Mouse (Mus musculus) midbrain, embryonic 15.5 days (tissue): ENCODE results near the gene Ermp1. TPM values are rescaled to one million over a fixed set of nuclear protein-coding genes. Genes with fewer than 3 reads are reported as not detected.
A peak's percentile ranks its signal among the peaks of the same experiment; 100 is the strongest.

ENCODE experiments used
- ATAC-seq: fragments of 200-750 bp; cut with Nextera tagmentation; replicated peaks from 2 replicates; pipeline ENCODE4 v1.8.0; 2017; ENCODE audit warnings: moderate TSS enrichment
- H3K27ac ChIP-seq: fragments of 300-500 bp; sonication (generic); 2 replicates; pipeline ENCODE4 v1.5.1; 2015; ENCODE audit warnings: mild to moderate bottlenecking, inconsistent platforms
- H3K27me3 ChIP-seq: fragments of 300-500 bp; sonication (generic); replicated peaks from 2 replicates; pipeline ENCODE4 v1.6.1; 2015; ENCODE audit warnings: inconsistent platforms
- H3K36me3 ChIP-seq: fragments of 300-500 bp; sonication (generic); replicated peaks from 2 replicates; pipeline ENCODE4 v1.6.1; 2015; ENCODE audit warnings: inconsistent platforms
- H3K4me1 ChIP-seq: fragments of 300-500 bp; sonication (generic); 2 replicates; pipeline ENCODE4 v1.6.1; 2015; ENCODE audit warnings: inconsistent platforms
- H3K4me2 ChIP-seq: fragments of 300-500 bp; sonication (generic); 2 replicates; pipeline ENCODE4 v1.6.1; 2015; ENCODE audit warnings: inconsistent platforms, mild to moderate bottlenecking, moderate library complexity
- H3K4me3 ChIP-seq: fragments of 300-500 bp; sonication (generic); 2 replicates; pipeline ENCODE4 v1.5.1; 2015; ENCODE audit warnings: mild to moderate bottlenecking, inconsistent platforms
- H3K9ac ChIP-seq: fragments of 300-500 bp; sonication (generic); 2 replicates; pipeline ENCODE4 v1.6.1; 2015; ENCODE audit warnings: mild to moderate bottlenecking, inconsistent platforms
- H3K9me3 ChIP-seq: fragments of 300-500 bp; sonication (generic); 2 replicates; pipeline ENCODE4 v1.6.1; 2016; ENCODE audit warnings: inconsistent platforms
- WGBS: fragments of 180-500 bp; shearing (Covaris S2); methylation state at CpG from one replicate; pipeline ENCODE4 v1.1.7; 2015; ENCODE audit warnings: mixed read lengths; 5-methylcytosine and 5-hydroxymethylcytosine counted together
- polyA plus RNA-seq: library from polyadenylated mRNA; unstranded; fragments of >200 nt; fragmentation: Nextera tagmentation; extraction: Ambion mirVana; gene quantifications from 2 replicates; pipeline ENCODE4 v1.2.1, GENCODE M21; 2015

The Ermp1 gene
- polyA plus RNA-seq, 1 experiment from 2014 or later, result 9.0 TPM

GRCm38 (mm10) chr19:29563258-29563779 is 84.9 kb downstream of the Ermp1 start:
- Histone ChIP-seq H3K4me1 (no peaks in the 10 kb centered on the region), H3K4me2 (no peak overlapping the region), H3K4me3 (no peak overlapping the region), H3K9me3 (no peaks in the 10 kb centered on the region), H3K27ac (no peak overlapping the region), H3K36me3 (no peaks in the 10 kb centered on the region), H3K27me3 (no peaks in the 10 kb centered on the region), H3K9ac (no peak overlapping the region)
- 67% methylated on average over 7 of the region's 7 CpGs for WGBS
- 0 out of 2 replicates have a peak, but pooled peaks have one; percentile 37 for ATAC-seq

GRCm38 (mm10) chr19:29562603-29563002 is 85.6 kb downstream of the Ermp1 start:
- H3K4me1 ChIP-seq, result no peaks in the 10 kb centered on the region
- H3K27me3 ChIP-seq, result no peaks in the 10 kb centered on the region
- WGBS, result 74% methylated on average over 3 of the region's 3 CpGs
- H3K36me3 ChIP-seq, result no peaks in the 10 kb centered on the region
- H3K9me3 ChIP-seq, result no peaks in the 10 kb centered on the region
- no peak overlapping the region for H3K9ac ChIP-seq
- no peak overlapping the region for H3K4me2 ChIP-seq
- ATAC-seq, result no peak
- no peak overlapping the region for H3K27ac ChIP-seq
- H3K4me3 ChIP-seq, result no peak overlapping the region

- Histone ChIP-seq H3K9ac (no peak overlapping the region), H3K27me3 (no peaks in the 10 kb centered on the region), H3K36me3 (no peaks in the 10 kb centered on the region), H3K27ac (no peak overlapping the region), H3K4me1 (no peaks in the 10 kb centered on the region), H3K9me3 (no peaks in the 10 kb centered on the region), H3K4me3 (no peak overlapping the region), H3K4me2 (no peak overlapping the region)
- no peak for ATAC-seq
- WGBS, result 90% methylated on average over 4 of the region's 4 CpGs
Observed at GRCm38 (mm10) chr19:29562166-29562565, 86.0 kb downstream of the Ermp1 start.

Other genes starting within 250 kb of the Ermp1 start
- gene Pdcd1lg2, start 237.5 kb downstream of the Ermp1 start, polyA plus RNA-seq, result 0.10 TPM in 1 of 2 replicates, not detected in the other
- 12.1 and 14.4 TPM in 2 replicates for gene Ric1, start 126.1 kb downstream of the Ermp1 start, polyA plus RNA-seq
- not detected in 2 replicates for gene Mlana, start 49.4 kb upstream of the Ermp1 start, polyA plus RNA-seq
- gene 9930021J03Rik, start 157.6 kb upstream of the Ermp1 start, polyA plus RNA-seq, result 6.8 and 7.5 TPM in 2 replicates
- 47.7 and 52.4 TPM in 2 replicates for gene Ranbp6, start 164.6 kb upstream of the Ermp1 start, polyA plus RNA-seq